Mouse (Mus musculus): ENCODE results near the gene Itprid1. TPM values are rescaled to one million over a fixed set of nuclear protein-coding genes. Genes with fewer than 3 reads are reported as not detected.

Gene Itprid1
- polyA plus RNA-seq, 2 experiments = not detected

- no peaks in the 10 kb centered on the region for H3K27me3 ChIP-seq (ENCODE audit: control insufficient read depth, insufficient read depth, low read length)
- no peaks in the 10 kb centered on the region for H3K9me3 ChIP-seq (ENCODE audit: control insufficient read depth, low read length)
- no peak for TF ChIP-seq EP300 (IDR thresholded peaks at IDR 0.05; ENCODE audit: low read depth)
- no peak for TF ChIP-seq CTCF (IDR thresholded peaks at IDR 0.05; ENCODE audit: low read depth)
- ATAC-seq (ENCODE audit: insufficient read depth) (no peak), DNase-seq (ENCODE audit: low read depth in 3 of 3, low spot score in 3 of 3) (no peak)
- no peak overlapping the region for H3K4me2 ChIP-seq (ENCODE audit: low read depth)
- no peaks in the 10 kb centered on the region for H3K4me1 ChIP-seq (replicated peaks; ENCODE audit: control insufficient read depth in 2 of 2, insufficient read depth in 2 of 2, low read length in 1 of 2)
- H3K36me3 ChIP-seq (replicated peaks; ENCODE audit: control insufficient read depth, insufficient read depth, low read depth) = no peaks in the 10 kb centered on the region
- no peak overlapping the region for H3K4me3 ChIP-seq (ENCODE audit: insufficient read depth in 1 of 2, low read depth in 2 of 2, low read length in 2 of 2)
- no peak overlapping the region for H3K9ac ChIP-seq (replicated peaks)
- WGBS (ENCODE audit: insufficient replicate concordance) = 58% methylated on average over 2 of the region's 2 CpGs
- no peak overlapping the region for H3K27ac ChIP-seq
These were observed 143.1 kb downstream of the Itprid1 start for GRCm38 (mm10) chr6:55979766-55980165.

DNA sequence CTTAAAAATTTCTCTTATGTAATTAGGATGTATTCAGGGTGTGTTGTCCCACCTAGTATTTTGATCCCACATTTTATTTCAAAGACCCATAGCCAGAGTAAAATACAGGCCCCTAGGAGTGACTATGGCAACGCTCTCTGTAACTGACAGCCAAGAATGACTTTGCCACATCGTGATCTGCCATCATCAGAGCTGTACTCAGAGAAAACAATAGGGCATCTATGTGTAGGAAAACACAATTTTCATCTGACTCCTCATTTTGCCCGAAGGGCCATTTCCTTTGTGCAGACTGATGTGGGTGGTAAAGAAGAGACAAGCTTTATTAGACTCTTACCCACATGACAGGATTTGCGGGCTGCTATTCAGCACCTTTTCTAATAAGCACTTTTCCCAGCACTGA lies 172.0 kb downstream of the Itprid1 start:
- no peaks in the 10 kb centered on the region for H3K9me3 ChIP-seq (ENCODE audit: control insufficient read depth, low read length)
- H3K9ac ChIP-seq (replicated peaks) = no peak overlapping the region
- TF ChIP-seq CTCF (IDR thresholded peaks at IDR 0.05; ENCODE audit: low read depth) (no peak), EP300 (IDR thresholded peaks at IDR 0.05; ENCODE audit: low read depth) (no peak)
- no peaks in the 10 kb centered on the region for H3K4me1 ChIP-seq (replicated peaks; ENCODE audit: control insufficient read depth in 2 of 2, insufficient read depth in 2 of 2, low read length in 1 of 2)
- 49% methylated on average over 4 of the region's 4 CpGs for WGBS (ENCODE audit: insufficient replicate concordance)
- DNase-seq (ENCODE audit: low read depth in 3 of 3, low spot score in 3 of 3) (no peak), ATAC-seq (ENCODE audit: insufficient read depth) (no peak)
- no peak overlapping the region for H3K4me2 ChIP-seq (ENCODE audit: low read depth)
- H3K27ac ChIP-seq = no peak overlapping the region
- no peak overlapping the region for H3K4me3 ChIP-seq (ENCODE audit: insufficient read depth in 1 of 2, low read depth in 2 of 2, low read length in 2 of 2)
- H3K27me3 ChIP-seq (ENCODE audit: control insufficient read depth, insufficient read depth, low read length) = no peaks in the 10 kb centered on the region
- H3K36me3 ChIP-seq (replicated peaks; ENCODE audit: control insufficient read depth, insufficient read depth, low read depth) = no peaks in the 10 kb centered on the region

DNA sequence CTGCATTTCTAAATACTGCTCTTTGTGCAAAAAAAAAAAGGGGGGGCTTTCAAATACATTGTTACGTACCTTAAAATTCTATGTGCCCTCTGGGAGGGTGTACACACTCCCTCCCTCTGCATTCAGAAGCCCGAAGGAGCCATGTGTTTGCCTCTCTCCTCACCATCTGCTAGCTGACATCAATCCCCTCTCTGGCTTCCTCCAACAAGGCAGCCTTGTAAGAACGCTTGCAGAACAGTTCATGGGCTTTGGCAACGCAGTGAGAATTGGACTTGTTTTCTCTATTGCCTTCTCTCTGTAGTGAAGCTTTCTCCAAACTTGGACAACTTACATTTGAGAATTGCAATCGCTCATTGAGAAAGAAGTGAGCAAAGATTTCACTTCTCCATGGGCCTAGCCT lies 175.7 kb downstream of the Itprid1 start:
- Histone ChIP-seq H3K27ac (no peak overlapping the region), H3K4me3 (ENCODE audit: insufficient read depth in 1 of 2, low read depth in 2 of 2, low read length in 2 of 2) (no peak overlapping the region), H3K27me3 (ENCODE audit: control insufficient read depth, insufficient read depth, low read length) (no peaks in the 10 kb centered on the region), H3K9me3 (ENCODE audit: control insufficient read depth, low read length) (no peaks in the 10 kb centered on the region), H3K4me2 (ENCODE audit: low read depth) (no peak overlapping the region), H3K9ac (replicated peaks) (no peak overlapping the region), H3K36me3 (replicated peaks; ENCODE audit: control insufficient read depth, insufficient read depth, low read depth) (no peaks in the 10 kb centered on the region), H3K4me1 (replicated peaks; ENCODE audit: control insufficient read depth in 2 of 2, insufficient read depth in 2 of 2, low read length in 1 of 2) (no peaks in the 10 kb centered on the region)
- ATAC-seq (ENCODE audit: insufficient read depth) (no peak), DNase-seq (ENCODE audit: low read depth in 3 of 3, low spot score in 3 of 3) (no peak)
- TF ChIP-seq CTCF (IDR thresholded peaks at IDR 0.05; ENCODE audit: low read depth) (no peak), EP300 (IDR thresholded peaks at IDR 0.05; ENCODE audit: low read depth) (no peak)
- WGBS (ENCODE audit: insufficient replicate concordance) = 62% methylated on average over 5 of the region's 5 CpGs

DNA sequence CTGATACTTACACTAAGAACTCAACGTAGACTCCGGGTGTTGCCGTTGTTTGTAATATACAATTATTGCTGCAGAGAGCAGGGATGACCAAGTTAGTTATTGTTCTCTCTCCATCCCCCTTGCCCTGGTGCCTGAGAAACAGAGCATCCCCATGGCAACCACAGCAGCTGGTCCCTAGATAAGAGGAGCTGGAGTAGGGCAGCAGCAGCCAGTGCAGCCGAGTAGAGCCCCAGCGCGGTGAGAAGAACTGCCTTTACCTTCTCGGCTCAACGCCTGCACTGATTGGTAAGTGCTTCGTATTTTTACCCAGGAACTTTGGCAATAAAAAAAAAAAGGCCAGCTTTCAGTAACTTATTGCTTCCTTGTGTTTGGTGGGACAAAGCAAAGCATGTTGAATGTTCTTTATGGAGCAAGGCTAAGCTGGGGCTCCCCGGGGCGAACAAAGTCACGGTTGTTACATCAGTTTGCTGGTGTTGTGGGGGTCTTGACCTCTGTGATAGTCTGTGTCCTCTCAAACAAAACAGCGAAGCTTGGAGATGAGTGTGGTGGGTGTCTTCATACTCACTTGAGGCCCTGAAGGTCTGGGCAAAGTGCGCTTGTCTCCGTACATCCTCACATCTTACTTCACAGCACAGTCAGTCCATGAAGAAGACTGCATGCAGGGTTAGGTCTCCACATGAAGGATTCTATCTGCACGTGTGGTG lies 180.7 kb downstream of the Itprid1 start, which contains the start of gene Ppp1r17:
Ppp1r17 (plus strand) TSS at position 207 of the 704 bp plus-strand sequence.
- no peak for TF ChIP-seq EP300 (IDR thresholded peaks at IDR 0.05; ENCODE audit: low read depth)
- TF ChIP-seq CTCF (IDR thresholded peaks at IDR 0.05; ENCODE audit: low read depth) = no peak
- Histone ChIP-seq H3K9ac (replicated peaks) (no peak within 1 kb of the TSS), H3K4me2 (ENCODE audit: low read depth) (no peak within 1 kb of the TSS), H3K27ac (no peak within 1 kb of the TSS), H3K36me3 (replicated peaks; ENCODE audit: control insufficient read depth, insufficient read depth, low read depth) (no peaks in the 10 kb centered on the region), H3K27me3 (ENCODE audit: control insufficient read depth, insufficient read depth, low read length) (no peaks in the 10 kb centered on the region), H3K9me3 (ENCODE audit: control insufficient read depth, low read length) (no peaks in the 10 kb centered on the region), H3K4me3 (ENCODE audit: insufficient read depth in 1 of 2, low read depth in 2 of 2, low read length in 2 of 2) (no peak within 1 kb of the TSS), H3K4me1 (replicated peaks; ENCODE audit: control insufficient read depth in 2 of 2, insufficient read depth in 2 of 2, low read length in 1 of 2) (no peaks in the 10 kb centered on the region)
- ATAC-seq (ENCODE audit: insufficient read depth) (no peak), DNase-seq (ENCODE audit: low read depth in 3 of 3, low spot score in 3 of 3) (no peak)
- WGBS (ENCODE audit: insufficient replicate concordance) = 60% methylated on average over 16 of the region's 16 CpGs

GRCm38 (mm10) chr6:56019632-56020031 lies 182.9 kb downstream of the Itprid1 start:
- WGBS (ENCODE audit: insufficient replicate concordance) = 14% methylated on average over 2 of the region's 2 CpGs
- Histone ChIP-seq H3K4me2 (ENCODE audit: low read depth) (no peak overlapping the region), H3K36me3 (replicated peaks; ENCODE audit: control insufficient read depth, insufficient read depth, low read depth) (no peaks in the 10 kb centered on the region), H3K27me3 (ENCODE audit: control insufficient read depth, insufficient read depth, low read length) (no peaks in the 10 kb centered on the region), H3K9me3 (ENCODE audit: control insufficient read depth, low read length) (no peaks in the 10 kb centered on the region), H3K4me3 (ENCODE audit: insufficient read depth in 1 of 2, low read depth in 2 of 2, low read length in 2 of 2) (no peak overlapping the region), H3K27ac (no peak overlapping the region), H3K9ac (replicated peaks) (no peak overlapping the region), H3K4me1 (replicated peaks; ENCODE audit: control insufficient read depth in 2 of 2, insufficient read depth in 2 of 2, low read length in 1 of 2) (no peaks in the 10 kb centered on the region)
- ATAC-seq (ENCODE audit: insufficient read depth) = no peak
- no peak for DNase-seq (ENCODE audit: low read depth in 3 of 3, low spot score in 3 of 3)
- TF ChIP-seq EP300 (IDR thresholded peaks at IDR 0.05; ENCODE audit: low read depth) (no peak), CTCF (IDR thresholded peaks at IDR 0.05; ENCODE audit: low read depth) (no peak)
